Mouse (Mus musculus): ENCODE data around the gene Six1. TPM values are rescaled to one million over a fixed set of nuclear protein-coding genes. Genes with fewer than 3 reads are reported as not detected.
"Not testable (repeated sequence)": the region's sequence is repeated elsewhere in the genome, so short reads cannot be mapped to it uniquely, and the experiment has no call there.

Gene Six1
- 58.5 and 66.4 TPM in 2 replicates for polyA plus RNA-seq (2014; fragmentation: Nextera tagmentation; extraction: Ambion mirVana)

DNA sequence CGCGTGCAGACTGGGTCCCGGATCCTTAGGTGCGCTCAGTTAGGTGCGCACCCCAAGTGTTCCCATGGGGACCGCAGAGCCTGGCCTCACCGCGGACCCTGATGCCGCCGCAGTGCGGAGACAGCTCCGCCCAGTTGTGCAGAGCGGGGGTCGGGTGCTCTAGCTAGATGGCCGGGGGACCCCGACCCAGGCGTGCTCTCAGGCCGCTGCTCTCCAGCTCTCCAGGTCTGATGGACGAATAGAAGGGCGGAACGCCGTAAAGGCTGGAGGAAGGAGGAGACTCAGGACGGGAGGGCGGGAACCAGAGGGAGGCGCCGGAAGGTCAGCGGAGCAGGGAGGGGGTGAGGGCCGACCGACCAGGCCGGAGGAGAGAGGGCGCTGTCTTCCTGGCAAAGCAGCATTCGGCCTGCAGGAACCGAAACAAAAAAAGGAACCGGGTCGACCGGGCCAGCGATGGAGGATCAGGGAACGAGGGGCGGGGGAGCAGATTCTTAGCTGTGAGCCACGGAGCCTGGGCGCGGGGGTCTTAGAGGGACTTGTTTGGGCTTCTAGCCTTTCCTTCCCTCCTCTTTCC is at the start of gene Six1:
Gene Six1, minus strand, starts transcription at position 220 of the 574 bp plus-strand sequence.
- Histone ChIP-seq H3K27me3 (ENCODE audit: control insufficient read depth, insufficient read depth, low read length) (peaks cover 19% of the 10 kb centered on the region), H3K9ac (ENCODE audit: low read length) (peak within 1 kb of the TSS; percentile 49), H3K9me3 (ENCODE audit: control insufficient read depth, low read length) (no peaks in the 10 kb centered on the region), H3K4me3 (ENCODE audit: low read depth, low read length) (peak within 1 kb of the TSS; percentile 53), H3K27ac (replicated peaks; ENCODE audit: low read depth, low read length) (peak within 1 kb of the TSS; percentile 84), H3K4me1 (ENCODE audit: control insufficient read depth, insufficient read depth, low read length) (peaks cover 44% of the 10 kb centered on the region), H3K36me3 (ENCODE audit: control insufficient read depth, insufficient read depth, low read length) (no peaks in the 10 kb centered on the region), H3K4me2 (ENCODE audit: low read depth, severe bottlenecking) (peak within 1 kb of the TSS; percentile 88)
- WGBS, result 0% methylated on average over 42 of the region's 42 CpGs
- DNase-seq (ENCODE audit: low spot score), result peak; percentile 88
- ATAC-seq (ENCODE audit: insufficient number of reproducible peaks, low FRiP score, low TSS enrichment, low read depth), result peak; percentile 81

DNA sequence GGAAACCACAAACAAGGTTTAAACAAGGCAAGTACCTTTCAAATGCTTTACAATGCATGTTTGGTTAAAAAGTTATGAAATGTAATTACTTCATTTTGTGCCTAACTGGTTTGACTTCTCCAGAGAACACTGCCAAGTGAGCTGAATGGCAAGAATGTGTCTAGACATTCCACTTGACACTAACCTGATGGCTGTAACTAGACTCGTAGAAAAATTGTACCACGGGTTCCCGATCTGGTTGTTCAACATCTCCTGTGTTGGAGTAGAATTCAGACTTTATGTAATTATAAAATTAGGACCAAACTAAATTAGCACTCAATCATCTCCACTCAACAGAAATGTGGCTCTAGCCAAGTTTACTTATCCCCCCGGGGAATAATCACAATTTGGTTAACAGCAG is 44.9 kb upstream of the Six1 start:
- WGBS, result 83% methylated on average over 4 of the region's 4 CpGs
- DNase-seq (ENCODE audit: low spot score) (no peak), ATAC-seq (ENCODE audit: insufficient number of reproducible peaks, low FRiP score, low TSS enrichment, low read depth) (no peak)
- H3K9me3 ChIP-seq (ENCODE audit: control insufficient read depth, low read length), result no peaks in the 10 kb centered on the region
- no peak overlapping the region for H3K9ac ChIP-seq (ENCODE audit: low read length)
- H3K36me3 ChIP-seq (ENCODE audit: control insufficient read depth, insufficient read depth, low read length), result peaks cover 10% of the 10 kb centered on the region
- H3K4me3 ChIP-seq (ENCODE audit: low read depth, low read length), result no peak overlapping the region
- H3K4me2 ChIP-seq (ENCODE audit: low read depth, severe bottlenecking), result no peak overlapping the region
- H3K27me3 ChIP-seq (ENCODE audit: control insufficient read depth, insufficient read depth, low read length), result no peaks in the 10 kb centered on the region
- no peak overlapping the region for H3K27ac ChIP-seq (replicated peaks; ENCODE audit: low read depth, low read length)
- H3K4me1 ChIP-seq (ENCODE audit: control insufficient read depth, insufficient read depth, low read length), result no peaks in the 10 kb centered on the region

DNA sequence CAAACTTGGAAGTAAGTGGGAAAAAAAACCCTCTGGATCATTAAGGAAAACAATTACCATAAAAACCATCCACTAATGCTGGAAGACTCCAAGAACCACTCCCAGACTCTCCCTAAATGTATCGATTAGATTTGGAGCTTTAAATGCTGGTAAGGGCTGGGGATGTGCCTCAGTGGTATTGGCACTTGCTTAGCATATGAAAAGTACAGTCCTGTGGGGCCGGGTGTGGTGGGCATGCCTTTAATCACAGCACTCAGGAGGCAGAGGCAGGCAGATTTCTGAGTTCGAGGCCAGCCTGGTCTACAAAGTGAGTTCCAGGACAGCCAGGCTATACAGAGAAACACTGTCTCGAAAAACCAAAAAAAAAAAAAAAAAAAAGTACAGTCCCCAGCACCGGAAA is 42.5 kb upstream of the Six1 start:
- 88% methylated on average over 5 of the region's 5 CpGs for WGBS
- H3K36me3 ChIP-seq (ENCODE audit: control insufficient read depth, insufficient read depth, low read length); H3K4me1 ChIP-seq (ENCODE audit: control insufficient read depth, insufficient read depth, low read length); H3K27ac ChIP-seq (replicated peaks; ENCODE audit: low read depth, low read length); H3K9ac ChIP-seq (ENCODE audit: low read length); ATAC-seq (ENCODE audit: insufficient number of reproducible peaks, low FRiP score, low TSS enrichment, low read depth); H3K9me3 ChIP-seq (ENCODE audit: control insufficient read depth, low read length); DNase-seq (ENCODE audit: low spot score); H3K27me3 ChIP-seq (ENCODE audit: control insufficient read depth, insufficient read depth, low read length); H3K4me3 ChIP-seq (ENCODE audit: low read depth, low read length); H3K4me2 ChIP-seq (ENCODE audit: low read depth, severe bottlenecking): not testable (repeated sequence)

DNA sequence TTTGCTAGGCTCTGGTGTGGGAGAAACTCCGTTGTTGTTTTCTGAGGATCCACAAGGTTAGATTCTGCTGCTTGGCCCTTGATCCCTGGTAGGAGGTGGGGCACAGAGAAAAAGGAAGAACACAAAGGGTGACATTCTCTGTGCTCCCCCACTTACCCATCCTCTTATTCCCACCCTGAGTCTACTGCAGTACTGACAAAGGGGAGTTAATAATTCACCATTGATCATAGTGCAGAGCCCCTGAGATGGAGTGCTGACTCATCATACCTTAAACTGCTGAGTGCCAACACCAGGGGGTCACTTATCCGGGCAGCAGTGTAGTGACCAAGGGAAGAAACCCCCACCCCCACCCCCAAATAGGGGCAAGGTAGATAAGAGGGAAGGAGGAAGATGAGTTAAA is 40.9 kb upstream of the Six1 start:
- H3K27me3 ChIP-seq (ENCODE audit: control insufficient read depth, insufficient read depth, low read length), result no peaks in the 10 kb centered on the region
- no peaks in the 10 kb centered on the region for H3K36me3 ChIP-seq (ENCODE audit: control insufficient read depth, insufficient read depth, low read length)

DNA sequence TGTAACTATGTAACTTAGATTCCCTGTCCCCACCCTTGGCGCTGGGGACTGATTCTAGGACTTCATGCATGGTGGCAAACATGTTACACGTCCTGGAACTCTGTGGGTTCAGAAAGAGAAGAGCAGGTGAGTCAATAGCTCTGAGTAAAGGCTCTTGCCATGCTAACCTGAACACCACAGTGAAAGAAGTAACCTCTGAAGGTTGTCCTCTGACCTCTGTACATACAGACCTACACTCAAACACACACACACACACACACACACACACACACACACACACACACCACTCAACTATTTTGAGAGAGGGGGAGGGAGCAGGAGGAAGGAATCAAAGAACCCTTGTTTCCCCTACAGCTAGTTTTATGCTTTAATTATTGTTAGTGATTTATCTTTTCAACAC is 40.5 kb upstream of the Six1 start:
- ATAC-seq (ENCODE audit: insufficient number of reproducible peaks, low FRiP score, low TSS enrichment, low read depth), result no peak
- H3K27me3 ChIP-seq (ENCODE audit: control insufficient read depth, insufficient read depth, low read length), result no peaks in the 10 kb centered on the region
- no peaks in the 10 kb centered on the region for H3K4me1 ChIP-seq (ENCODE audit: control insufficient read depth, insufficient read depth, low read length)
- no peaks in the 10 kb centered on the region for H3K36me3 ChIP-seq (ENCODE audit: control insufficient read depth, insufficient read depth, low read length)
- no peaks in the 10 kb centered on the region for H3K9me3 ChIP-seq (ENCODE audit: control insufficient read depth, low read length)
- no peak overlapping the region for H3K9ac ChIP-seq (ENCODE audit: low read length)
- WGBS, result 82% methylated on average over 2 of the region's 2 CpGs
- H3K27ac ChIP-seq (replicated peaks; ENCODE audit: low read depth, low read length), result no peak overlapping the region
- H3K4me2 ChIP-seq (ENCODE audit: low read depth, severe bottlenecking), result no peak overlapping the region
- no peak for DNase-seq (ENCODE audit: low spot score)
- no peak overlapping the region for H3K4me3 ChIP-seq (ENCODE audit: low read depth, low read length)

More for the DNA sequence above, 40.9 kb upstream of the Six1 start:
- no peak overlapping the region for H3K27ac ChIP-seq (replicated peaks; ENCODE audit: low read depth, low read length)
- DNase-seq (ENCODE audit: low spot score), result no peak
- no peak overlapping the region for H3K4me3 ChIP-seq (ENCODE audit: low read depth, low read length)
- H3K4me1 ChIP-seq (ENCODE audit: control insufficient read depth, insufficient read depth, low read length), result no peaks in the 10 kb centered on the region
- ATAC-seq (ENCODE audit: insufficient number of reproducible peaks, low FRiP score, low TSS enrichment, low read depth), result no peak
- 53% methylated on average over 2 of the region's 2 CpGs for WGBS
- no peak overlapping the region for H3K9ac ChIP-seq (ENCODE audit: low read length)
- no peak overlapping the region for H3K4me2 ChIP-seq (ENCODE audit: low read depth, severe bottlenecking)
- H3K9me3 ChIP-seq (ENCODE audit: control insufficient read depth, low read length), result no peaks in the 10 kb centered on the region

DNA sequence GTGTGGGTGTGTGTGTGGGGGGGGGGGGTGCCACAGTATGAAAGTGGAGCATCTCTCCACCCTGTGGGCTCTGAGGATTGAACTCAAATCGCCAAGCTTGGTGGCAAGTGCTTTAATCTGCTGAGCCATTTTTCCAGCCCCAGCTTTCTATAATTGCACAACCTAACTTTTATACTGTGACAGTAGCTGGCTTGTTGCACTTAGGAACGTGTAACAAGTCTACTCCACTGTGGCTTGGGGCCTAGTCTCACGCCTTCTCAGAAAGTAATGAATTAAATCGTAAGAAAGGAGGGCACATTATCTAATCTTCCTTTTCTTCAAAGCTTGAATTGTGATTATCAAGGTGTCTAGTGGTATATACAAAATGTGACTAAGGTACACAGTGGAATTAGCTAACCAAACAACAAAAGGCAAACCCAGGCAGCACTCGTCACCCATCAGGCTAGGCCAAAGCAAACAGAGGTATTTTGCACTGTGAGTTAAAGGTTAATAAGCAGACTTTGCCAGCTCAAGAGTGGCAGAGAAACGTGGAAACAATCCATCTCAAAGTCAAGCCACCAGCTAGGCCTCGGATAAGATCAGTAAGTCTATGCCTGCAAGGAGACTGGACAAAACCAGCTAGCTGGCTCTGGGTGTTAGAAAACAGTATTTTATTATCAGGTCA is 37.1 kb upstream of the Six1 start:
- 76% methylated on average over 7 of the region's 7 CpGs for WGBS
- no peak overlapping the region for H3K9ac ChIP-seq (ENCODE audit: low read length)
- H3K4me1 ChIP-seq (ENCODE audit: control insufficient read depth, insufficient read depth, low read length), result no peaks in the 10 kb centered on the region
- no peak for DNase-seq (ENCODE audit: low spot score)
- no peaks in the 10 kb centered on the region for H3K36me3 ChIP-seq (ENCODE audit: control insufficient read depth, insufficient read depth, low read length)
- H3K9me3 ChIP-seq (ENCODE audit: control insufficient read depth, low read length), result no peaks in the 10 kb centered on the region
- ATAC-seq (ENCODE audit: insufficient number of reproducible peaks, low FRiP score, low TSS enrichment, low read depth), result no peak
- no peak overlapping the region for H3K4me3 ChIP-seq (ENCODE audit: low read depth, low read length)
- no peaks in the 10 kb centered on the region for H3K27me3 ChIP-seq (ENCODE audit: control insufficient read depth, insufficient read depth, low read length)
- no peak overlapping the region for H3K4me2 ChIP-seq (ENCODE audit: low read depth, severe bottlenecking)
- H3K27ac ChIP-seq (replicated peaks; ENCODE audit: low read depth, low read length), result no peak overlapping the region

DNA sequence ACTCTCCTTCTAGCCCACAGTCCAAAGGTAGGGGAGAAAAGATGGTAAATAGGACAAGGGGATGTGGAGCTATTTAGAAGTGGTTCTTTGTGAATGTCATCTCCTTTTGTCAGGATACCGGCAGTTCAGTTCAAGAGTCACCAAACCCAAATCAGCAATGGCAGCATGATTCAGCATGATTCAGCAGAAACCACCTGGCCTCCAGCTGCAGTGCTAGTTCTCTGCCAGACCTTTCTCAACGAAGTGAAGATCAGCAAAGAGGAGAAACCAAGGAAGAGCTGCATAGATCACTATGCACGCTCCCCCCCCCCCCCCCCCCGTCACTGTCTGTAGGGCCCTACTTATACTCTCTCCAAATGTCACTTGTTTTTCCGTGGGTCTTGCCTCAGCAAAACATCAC is 35.2 kb upstream of the Six1 start:
- H3K4me1 ChIP-seq (ENCODE audit: control insufficient read depth, insufficient read depth, low read length), result no peaks in the 10 kb centered on the region
- ATAC-seq (ENCODE audit: insufficient number of reproducible peaks, low FRiP score, low TSS enrichment, low read depth), result no peak
- no peak for DNase-seq (ENCODE audit: low spot score)
- no peak overlapping the region for H3K4me3 ChIP-seq (ENCODE audit: low read depth, low read length)
- 71% methylated on average over 5 of the region's 5 CpGs for WGBS
- H3K9me3 ChIP-seq (ENCODE audit: control insufficient read depth, low read length), result no peaks in the 10 kb centered on the region
- no peak overlapping the region for H3K4me2 ChIP-seq (ENCODE audit: low read depth, severe bottlenecking)
- H3K27ac ChIP-seq (replicated peaks; ENCODE audit: low read depth, low read length), result no peak overlapping the region
- H3K9ac ChIP-seq (ENCODE audit: low read length), result no peak overlapping the region
- H3K27me3 ChIP-seq (ENCODE audit: control insufficient read depth, insufficient read depth, low read length), result no peaks in the 10 kb centered on the region
- H3K36me3 ChIP-seq (ENCODE audit: control insufficient read depth, insufficient read depth, low read length), result no peaks in the 10 kb centered on the region

DNA sequence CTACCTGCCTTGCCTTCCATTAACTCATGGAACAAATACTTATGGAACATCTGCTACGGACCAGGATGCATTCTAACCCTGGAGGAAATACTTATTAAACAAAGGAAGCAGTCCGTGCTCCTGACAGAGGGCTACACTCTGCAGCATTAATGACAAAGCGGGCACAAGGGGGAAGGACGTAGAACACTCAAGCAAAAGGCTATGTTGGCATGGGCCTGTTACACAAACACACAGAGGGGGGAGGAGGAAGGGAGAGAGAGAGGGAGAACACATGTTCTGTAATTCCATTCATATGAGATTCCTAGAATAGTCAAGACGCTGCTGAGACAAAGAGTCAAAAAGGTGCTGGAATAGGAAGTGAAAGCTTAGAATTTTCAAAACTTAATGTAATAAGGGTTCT is 34.8 kb upstream of the Six1 start:
- no peak for DNase-seq (ENCODE audit: low spot score)
- Histone ChIP-seq H3K4me3 (ENCODE audit: low read depth, low read length) (no peak overlapping the region), H3K4me1 (ENCODE audit: control insufficient read depth, insufficient read depth, low read length) (no peaks in the 10 kb centered on the region), H3K36me3 (ENCODE audit: control insufficient read depth, insufficient read depth, low read length) (no peaks in the 10 kb centered on the region), H3K27me3 (ENCODE audit: control insufficient read depth, insufficient read depth, low read length) (no peaks in the 10 kb centered on the region), H3K9ac (ENCODE audit: low read length) (no peak overlapping the region), H3K9me3 (ENCODE audit: control insufficient read depth, low read length) (no peaks in the 10 kb centered on the region), H3K27ac (replicated peaks; ENCODE audit: low read depth, low read length) (no peak overlapping the region), H3K4me2 (ENCODE audit: low read depth, severe bottlenecking) (no peak overlapping the region)
- ATAC-seq (ENCODE audit: insufficient number of reproducible peaks, low FRiP score, low TSS enrichment, low read depth), result no peak
- 81% methylated on average over 5 of the region's 5 CpGs for WGBS

DNA sequence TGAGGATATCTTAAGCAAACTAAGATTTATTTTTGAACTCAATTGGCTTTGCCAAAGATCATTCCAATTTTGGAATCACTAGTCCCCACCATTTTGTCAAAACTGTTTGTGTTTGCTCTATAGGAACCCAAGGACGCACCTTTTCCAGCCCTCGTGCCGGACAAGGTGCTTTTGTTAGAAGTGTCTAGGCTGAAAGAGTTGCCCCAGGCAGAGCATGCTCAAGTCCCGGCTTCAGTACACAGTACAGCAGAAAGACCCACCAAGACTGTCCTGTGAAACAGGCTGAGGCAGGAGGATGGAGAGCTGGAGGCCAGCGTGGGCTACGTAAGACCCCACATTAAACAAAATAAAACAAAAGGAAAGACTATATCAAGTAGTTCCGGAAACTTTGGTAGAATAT is 33.4 kb upstream of the Six1 start:
- H3K27me3 ChIP-seq (ENCODE audit: control insufficient read depth, insufficient read depth, low read length), result no peaks in the 10 kb centered on the region

More for the DNA sequence above, 33.4 kb upstream of the Six1 start:
- no peaks in the 10 kb centered on the region for H3K9me3 ChIP-seq (ENCODE audit: control insufficient read depth, low read length)
- no peak overlapping the region for H3K4me3 ChIP-seq (ENCODE audit: low read depth, low read length)
- no peak for ATAC-seq (ENCODE audit: insufficient number of reproducible peaks, low FRiP score, low TSS enrichment, low read depth)
- no peaks in the 10 kb centered on the region for H3K36me3 ChIP-seq (ENCODE audit: control insufficient read depth, insufficient read depth, low read length)
- no peak overlapping the region for H3K9ac ChIP-seq (ENCODE audit: low read length)
- no peak overlapping the region for H3K4me2 ChIP-seq (ENCODE audit: low read depth, severe bottlenecking)
- H3K27ac ChIP-seq (replicated peaks; ENCODE audit: low read depth, low read length), result no peak overlapping the region
- H3K4me1 ChIP-seq (ENCODE audit: control insufficient read depth, insufficient read depth, low read length), result no peaks in the 10 kb centered on the region
- DNase-seq (ENCODE audit: low spot score), result no peak
- 84% methylated on average over 7 of the region's 7 CpGs for WGBS

All from limb, embryonic 11.5 days (tissue).